In the genomic region with DNA sequence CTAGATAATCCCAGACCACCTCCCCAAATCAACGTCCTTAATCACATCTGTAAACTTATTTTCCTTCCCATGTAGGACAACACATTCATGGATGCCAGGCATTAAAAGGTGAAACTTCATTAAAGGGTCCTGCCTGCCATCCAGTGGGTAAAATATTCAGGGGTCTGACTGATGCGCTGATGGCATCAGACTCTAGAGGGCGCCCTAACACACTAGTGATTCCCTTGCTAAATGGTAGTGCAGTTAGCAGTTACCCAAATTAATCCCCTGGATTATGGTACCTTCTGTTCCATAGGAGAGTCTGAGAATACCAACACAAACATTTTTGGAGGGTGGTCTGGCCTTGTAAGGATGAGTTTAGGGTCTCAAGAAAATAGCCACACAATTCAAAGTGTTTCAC, we compare ENCODE assay signal across 8 mouse cellular contexts.
A peak's percentile ranks its signal among the peaks of the same experiment; 100 is the strongest.
DNase-seq lines count a peak whose midpoint lies in the region; ATAC-seq and TF ChIP-seq lines count a peak whose summit lies in the region.
"Had no signal": no experiment of that assay in that cellular context is flagged by ENCODE, and none has a peak within 500 bp of the region (broad histone marks: within the 10 kb centered on the region; RNA-seq: fewer than 3 reads in every experiment).

No protein-coding gene starts in this region.

- no peak overlapping the region for H3K9ac ChIP-seq in MEL (ENCODE audit: control insufficient read depth, low read depth, low read length, poor library complexity, severe bottlenecking)
- H3K9ac ChIP-seq: limb, embryonic 13.5 days had no signal

- no peaks in the 10 kb centered on the region for H3K27me3 ChIP-seq in MEL (ENCODE audit: control insufficient read depth in 1 of 2, insufficient read depth in 2 of 2, low read length in 2 of 2)
- H3K27me3 ChIP-seq: limb, embryonic 13.5 days had no signal

- TF ChIP-seq EP300 in MEL (IDR thresholded peaks at IDR 0.05; ENCODE audit: low read depth in 1 of 2, low read length in 2 of 2), result no peak

- intact Hi-C loops in left cerebral cortex, postnatal 36 days (cut with DNase I), result loop anchor here (5.0 kb wide), 1 partner anchor 261 kb away; no protein-coding TSS in a partner anchor

- no peaks in the 10 kb centered on the region for H3K79me2 ChIP-seq in MEL (ENCODE audit: control insufficient read depth, insufficient read depth, low read length, poor library complexity)

- ATAC-seq in frontal cortex, adult (ENCODE audit: low TSS enrichment), result peak; percentile 72

- peak; percentile 38 to 52 for DNase-seq in left cerebral cortex, adult 18-20 months (ENCODE audit: low spot score in 2 of 2)
- DNase-seq in left cerebral cortex, postnatal 36 days (ENCODE audit: low spot score in 2 of 2), result no peak
- DNase-seq in MEL (ENCODE audit: low read depth, low spot score), result peak; percentile 12
- DNase-seq in adrenal gland, postnatal 14 days, result peak; percentile 51
- DNase-seq in layer of hippocampus, postnatal 36 days, result peak; percentile 38 to 43
- DNase-seq in thymus, postnatal 4 days, result peak; percentile 41

- H3K4me3 ChIP-seq in MEL (ENCODE audit: control insufficient read depth in 1 of 2, insufficient read depth in 1 of 2, low read depth in 2 of 2, low read length in 2 of 2), result no peak overlapping the region
- H3K4me3 ChIP-seq: limb, embryonic 13.5 days had no signal

- no peaks in the 10 kb centered on the region for H3K36me3 ChIP-seq in MEL (ENCODE audit: control insufficient read depth in 1 of 2, insufficient read depth in 2 of 2, low read length in 2 of 2)
- H3K36me3 ChIP-seq: limb, embryonic 13.5 days had no signal

- no peaks in the 10 kb centered on the region for H3K9me3 ChIP-seq in MEL (replicated peaks; ENCODE audit: insufficient read depth, low read length)
- H3K9me3 ChIP-seq: limb, embryonic 13.5 days had no signal

- no peaks in the 10 kb centered on the region for H3K4me1 ChIP-seq in MEL (ENCODE audit: control insufficient read depth in 1 of 2, insufficient read depth in 2 of 2, low read length in 2 of 2)
- H3K4me1 ChIP-seq: limb, embryonic 13.5 days had no signal

- no peak; the same call in 1 of the 2 replicates for TF ChIP-seq RAD21 in MEL (IDR thresholded peaks at IDR 0.05; ENCODE audit: low read depth, low read length)

- TF ChIP-seq CTCF in MEL (IDR thresholded peaks at IDR 0.05 in 2 of 3, conservative IDR thresholded peaks at IDR 0.05 in 1 of 3; ENCODE audit: control insufficient read depth in 1 of 3, insufficient read depth in 1 of 3, low read depth in 2 of 3, low read length in 3 of 3, poor library complexity in 1 of 3, severe bottlenecking in 1 of 3), result peak; percentile 32 to 40 (median 35)

- no peak overlapping the region for H3K27ac ChIP-seq in MEL (ENCODE audit: control insufficient read depth, low read depth, low read length)
- H3K27ac ChIP-seq: limb, embryonic 13.5 days had no signal

- no peak for TF ChIP-seq POLR2A in MEL (IDR thresholded peaks at IDR 0.05; ENCODE audit: control insufficient read depth in 1 of 2, insufficient read depth in 1 of 2, low read depth in 1 of 2, low read length in 2 of 2, poor library complexity in 1 of 2)

TF ChIP-seq in MEL, 35 proteins besides CTCF, POLR2A, EP300 and RAD21:
- TF ChIP-seq MEF2A (IDR thresholded peaks at IDR 0.05; ENCODE audit: extremely low read depth, insufficient replicate concordance, low read depth, low read length, poor library complexity, severe bottlenecking), result no peak
- TF ChIP-seq JUND (IDR thresholded peaks at IDR 0.05; ENCODE audit: low read depth, low read length), result no peak
- TF ChIP-seq E2F4 (IDR thresholded peaks at IDR 0.05; ENCODE audit: borderline replicate concordance, low read depth, low read length), result no peak
- no peak for TF ChIP-seq MAZ (IDR thresholded peaks at IDR 0.05; ENCODE audit: low read depth, low read length)
- TF ChIP-seq USF2 (IDR thresholded peaks at IDR 0.05; ENCODE audit: borderline replicate concordance in 1 of 2, insufficient read depth in 1 of 2, low read depth in 1 of 2, low read length in 2 of 2), result no peak
- TF ChIP-seq MAX (IDR thresholded peaks at IDR 0.05; ENCODE audit: low read length), result no peak
- TF ChIP-seq HCFC1 (IDR thresholded peaks at IDR 0.05; ENCODE audit: low read depth, low read length), result no peak
- TF ChIP-seq SIN3A (IDR thresholded peaks at IDR 0.05; ENCODE audit: low read length), result no peak
- TF ChIP-seq ETS1 (IDR thresholded peaks at IDR 0.05; ENCODE audit: low read depth, low read length), result no peak
- TF ChIP-seq ZKSCAN1 (IDR thresholded peaks at IDR 0.05; ENCODE audit: low read depth, low read length), result no peak
- TF ChIP-seq ELF1 (IDR thresholded peaks at IDR 0.05; ENCODE audit: low read depth, low read length), result no peak
- TF ChIP-seq SMC3 (IDR thresholded peaks at IDR 0.05; ENCODE audit: low read depth, low read length), result no peak; the same call in 1 of the 2 replicates
- no peak for TF ChIP-seq GATA1 (IDR thresholded peaks at IDR 0.05; ENCODE audit: low read depth, low read length)
- TF ChIP-seq UBTF (IDR thresholded peaks at IDR 0.05; ENCODE audit: borderline replicate concordance, insufficient read depth, low read depth, low read length), result no peak
- no peak for TF ChIP-seq USF1 (IDR thresholded peaks at IDR 0.05; ENCODE audit: low read depth, low read length)
- TF ChIP-seq TCF12 (IDR thresholded peaks at IDR 0.05; ENCODE audit: low read depth, low read length), result no peak
- TF ChIP-seq RCOR1 (IDR thresholded peaks at IDR 0.05; ENCODE audit: low read depth, low read length), result no peak
- no peak for TF ChIP-seq CHD2 (IDR thresholded peaks at IDR 0.05; ENCODE audit: low read length)
- TF ChIP-seq MYB (IDR thresholded peaks at IDR 0.05; ENCODE audit: low read depth, low read length), result no peak

Comparison
In these comparisons a context has a peak if more than half of its experiments do, and no peak if none do; other contexts are left out.
1. DNase-seq: peak in left cerebral cortex, adult 18-20 months (2 of 2), MEL (single experiment), adrenal gland, postnatal 14 days (single experiment), layer of hippocampus, postnatal 36 days (2 of 2) and thymus, postnatal 4 days (single experiment); none in left cerebral cortex, postnatal 36 days (0 of 2).